Mouse (Mus musculus) ES-E14 (cell line): ENCODE data around the gene Tmprss13. TPM values are rescaled to one million over a fixed set of nuclear protein-coding genes. Genes with fewer than 3 reads are reported as not detected.
A peak's percentile ranks its signal among the peaks of the same experiment; 100 is the strongest.

Experiments used
- DNase-seq: peaks from one replicate; pipeline ENCODE4 v3.0.0-alpha.2; 2013; ENCODE audit warnings: low read depth, low spot score
- H3K27ac ChIP-seq: 2 replicates; pipeline ENCODE4 v1.5.1; 2012; ENCODE audit warnings: low read depth, mild to moderate bottlenecking, low read length, moderate library complexity, mixed read lengths; ENCODE audit not compliant: poor library complexity, insufficient read depth, severe bottlenecking
- H3K36me3 ChIP-seq: 2 replicates; pipeline ENCODE4 v1.6.1; 2012; ENCODE audit warnings: mild to moderate bottlenecking, low read length, moderate library complexity, mixed read lengths; ENCODE audit not compliant: control insufficient read depth, poor library complexity, insufficient read depth, severe bottlenecking
- H3K4me1 ChIP-seq, 2 experiments: fragments of 150-350 bp in 1 of 2; sonication (generic) in 1 of 2; 2 replicates each; pipeline ENCODE4 v1.6.1; 2012; ENCODE audit warnings: low read length in 2 of 2, mild to moderate bottlenecking in 1 of 2, mixed read lengths in 1 of 2; ENCODE audit not compliant: control insufficient read depth in 2 of 2, insufficient read depth in 2 of 2, poor library complexity in 1 of 2
- H3K4me3 ChIP-seq, 2 experiments: fragments of 150-350 bp in 1 of 2; sonication (generic) in 1 of 2; 2 replicates each; pipeline ENCODE4 v1.5.1; 2012; ENCODE audit warnings: low read length in 2 of 2, low read depth in 1 of 2, mild to moderate bottlenecking in 1 of 2, mixed read lengths in 1 of 2; ENCODE audit not compliant: insufficient read depth in 1 of 2, poor library complexity in 1 of 2, severe bottlenecking in 1 of 2
- H3K9ac ChIP-seq: 2 replicates; pipeline ENCODE4 v1.6.1; 2012; ENCODE audit warnings: low read depth, mild to moderate bottlenecking, low read length, mixed read lengths; ENCODE audit not compliant: poor library complexity, insufficient read depth, severe bottlenecking
- H3K9me3 ChIP-seq: fragments of 150-350 bp; sonication (generic); 2 replicates; pipeline ENCODE4 v1.6.1; 2012; ENCODE audit warnings: low read depth, mild to moderate bottlenecking, low read length; ENCODE audit not compliant: control insufficient read depth, insufficient read depth
- CHD2 ChIP-seq: IDR thresholded peaks from 2 replicates; pipeline ENCODE4 v1.6.1; 2014; ENCODE audit warnings: mild to moderate bottlenecking, low read depth, low read length, inconsistent platforms
- HCFC1 ChIP-seq: IDR thresholded peaks from 2 replicates; pipeline ENCODE4 v1.6.1; 2012; ENCODE audit warnings: low read length, inconsistent platforms, borderline replicate concordance; ENCODE audit not compliant: insufficient read depth
- MAFK ChIP-seq: IDR thresholded peaks from 2 replicates; pipeline ENCODE4 v1.6.1; 2014; ENCODE audit warnings: mild to moderate bottlenecking, low read depth, low read length, inconsistent platforms; ENCODE audit not compliant: insufficient read depth
- ZC3H11A ChIP-seq: IDR thresholded peaks from 2 replicates; pipeline ENCODE4 v1.6.1; 2012; ENCODE audit warnings: low read depth, mild to moderate bottlenecking, inconsistent platforms, low read length, borderline replicate concordance
- ZNF384 ChIP-seq: IDR thresholded peaks from 2 replicates; pipeline ENCODE4 v1.6.1; 2012; ENCODE audit warnings: low read depth, low read length, inconsistent platforms
- in situ Hi-C, 2 experiments: fragments of 600-800 bp; cut with MboI; formaldehyde crosslinking; loops; one replicate each; pipeline ENCODE4 v1.15.1; 2025; ENCODE audit warnings: low sequenced_read_pairs in 2 of 2, inconsistent platforms in 1 of 2; ENCODE audit not compliant: unreplicated experiment in 2 of 2
- total RNA-seq: library from RNA; depleted of rRNA; stranded (reverse); fragments of 300-350 nt; gene quantifications from 2 replicates; pipeline ENCODE4 v1.2.3, GENCODE M21; 2012

The Tmprss13 gene
- total RNA-seq, 1 experiment = 0.22 TPM

DNA sequence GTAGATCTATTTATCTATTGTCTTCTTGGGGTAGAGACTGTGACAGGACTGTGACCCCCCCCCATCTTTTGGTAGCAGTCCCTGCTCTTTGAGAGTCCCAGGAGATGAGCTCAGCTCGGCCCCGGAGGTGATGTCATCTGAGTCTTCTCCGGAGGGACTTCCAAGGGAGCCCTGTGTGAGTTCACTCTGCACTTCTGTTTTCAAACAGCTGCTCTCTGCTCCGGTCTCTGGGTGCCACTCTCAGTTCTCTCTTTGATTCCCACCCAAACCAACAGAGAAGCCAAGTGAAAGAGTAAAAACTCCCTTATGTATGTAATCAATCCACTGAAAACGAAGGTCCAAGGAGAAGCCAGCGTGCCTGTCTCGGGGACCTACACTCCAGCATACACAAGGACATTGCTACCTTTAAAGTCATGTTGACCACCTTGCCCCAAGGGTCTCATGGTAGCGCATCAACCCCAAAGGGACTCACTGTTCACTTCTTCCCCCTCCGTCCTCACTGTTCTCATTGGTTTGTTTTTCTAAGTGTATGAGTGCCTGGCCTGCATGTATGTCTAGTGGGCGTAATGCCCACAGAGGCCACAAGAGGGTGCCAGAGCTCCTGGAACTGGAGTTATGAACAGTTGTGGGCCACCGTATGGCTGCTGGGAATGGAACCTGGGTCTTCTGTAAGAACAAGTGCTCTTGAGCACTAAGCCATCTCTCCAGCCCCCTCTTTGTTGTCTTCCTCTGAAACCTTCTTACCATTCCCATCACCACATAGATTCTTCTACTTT is 19.5 kb upstream of the Tmprss13 start:
- no peak overlapping the region for H3K9ac ChIP-seq
- H3K9me3 ChIP-seq = no peaks in the 10 kb centered on the region
- no peak overlapping the region for H3K27ac ChIP-seq
- TF ChIP-seq ZNF384 = no peak
- TF ChIP-seq ZC3H11A = peak; percentile 74; the same call in 1 of the 2 replicates
- H3K36me3 ChIP-seq = no peaks in the 10 kb centered on the region
- in situ Hi-C loops = loop anchor here (5.0 to 10.0 kb wide), 3 partner anchors 85 to 115 kb away; no protein-coding TSS in a partner anchor
- peak; percentile 72 for DNase-seq
- H3K4me1 ChIP-seq = peaks cover 1 to 8% of the 10 kb centered on the region in 2 experiments; a peak in 1 of 4 replicates
- H3K4me3 ChIP-seq = no peak overlapping the region

DNA sequence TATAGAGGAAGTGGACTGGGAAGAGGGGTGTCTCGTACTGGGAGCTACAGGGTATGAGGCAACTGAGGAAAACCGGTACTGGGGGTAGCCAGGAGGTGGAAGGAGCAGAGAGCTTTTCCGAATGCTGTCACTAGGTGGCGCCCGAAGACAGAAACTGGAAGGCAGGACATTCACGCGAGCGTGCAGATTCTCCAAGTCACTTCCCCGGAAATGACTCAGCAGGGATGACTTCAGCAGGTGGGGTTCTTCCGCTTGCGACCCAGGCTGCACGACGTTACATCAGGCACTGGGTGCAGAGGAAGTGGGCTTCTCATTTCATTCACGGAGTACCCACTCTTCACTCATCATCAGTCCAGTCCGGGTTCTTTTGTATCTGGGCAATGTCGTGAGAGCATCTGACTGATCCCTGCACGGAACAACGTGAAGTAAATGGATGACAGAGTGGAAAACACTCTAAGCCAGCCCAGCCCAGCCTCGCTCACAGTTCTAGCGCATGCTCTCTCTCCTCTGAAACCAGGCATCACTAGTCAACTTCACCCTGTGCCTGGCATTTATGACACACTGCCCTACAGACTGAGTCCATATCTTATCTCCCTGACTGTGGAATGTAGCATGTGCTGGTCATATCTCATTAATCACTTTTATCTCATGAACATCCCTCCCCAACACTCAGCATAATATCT is 18.3 kb upstream of the Tmprss13 start:
- Histone ChIP-seq H3K9ac (peak overlapping the region; percentile 12; the same call in 1 of the 2 replicates), H3K36me3 (no peaks in the 10 kb centered on the region), H3K9me3 (no peaks in the 10 kb centered on the region)

DNA sequence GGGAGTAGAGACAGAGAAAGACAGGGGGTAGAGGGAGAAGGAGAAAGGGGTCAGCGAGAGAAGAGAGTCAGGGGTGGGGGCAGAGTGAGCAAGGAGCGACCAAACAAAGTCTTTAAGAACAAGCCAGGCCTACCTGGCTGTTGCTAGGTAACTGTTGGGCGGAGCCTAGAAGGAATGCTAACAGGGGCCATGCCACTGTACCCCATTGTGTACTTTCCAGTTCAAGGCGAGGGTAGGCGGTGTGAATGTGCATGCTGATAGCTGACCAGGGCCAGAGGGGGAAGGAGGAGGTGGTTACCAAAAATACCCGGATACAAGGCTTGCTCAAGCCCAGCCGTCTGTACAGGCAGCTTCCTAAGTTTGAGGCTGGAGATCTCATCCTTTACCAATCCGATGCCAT is 17.1 kb upstream of the Tmprss13 start:
- in situ Hi-C loops = loop anchor here (5.0 to 10.0 kb wide), 3 partner anchors 83 to 113 kb away; no protein-coding TSS in a partner anchor
- H3K4me3 ChIP-seq = no peak overlapping the region

More for the DNA sequence above, 18.3 kb upstream of the Tmprss13 start:
- Histone ChIP-seq H3K4me1 (peaks cover 1 to 8% of the 10 kb centered on the region in 2 experiments; a peak in 1 of 4 replicates), H3K4me3 (peak overlapping the region in 1 of 2 experiments; percentile 9; a peak in 1 of 4 replicates), H3K27ac (no peak overlapping the region; the same call in 1 of the 2 replicates)
- in situ Hi-C loops = loop anchor here (5.0 to 10.0 kb wide), 3 partner anchors 84 to 114 kb away; no protein-coding TSS in a partner anchor
- DNase-seq = peak; percentile 97
- no peak for TF ChIP-seq HCFC1
- TF ChIP-seq MAFK = peak; percentile 93
- TF ChIP-seq ZC3H11A = peak; percentile 96
- no peak for TF ChIP-seq ZNF384

DNA sequence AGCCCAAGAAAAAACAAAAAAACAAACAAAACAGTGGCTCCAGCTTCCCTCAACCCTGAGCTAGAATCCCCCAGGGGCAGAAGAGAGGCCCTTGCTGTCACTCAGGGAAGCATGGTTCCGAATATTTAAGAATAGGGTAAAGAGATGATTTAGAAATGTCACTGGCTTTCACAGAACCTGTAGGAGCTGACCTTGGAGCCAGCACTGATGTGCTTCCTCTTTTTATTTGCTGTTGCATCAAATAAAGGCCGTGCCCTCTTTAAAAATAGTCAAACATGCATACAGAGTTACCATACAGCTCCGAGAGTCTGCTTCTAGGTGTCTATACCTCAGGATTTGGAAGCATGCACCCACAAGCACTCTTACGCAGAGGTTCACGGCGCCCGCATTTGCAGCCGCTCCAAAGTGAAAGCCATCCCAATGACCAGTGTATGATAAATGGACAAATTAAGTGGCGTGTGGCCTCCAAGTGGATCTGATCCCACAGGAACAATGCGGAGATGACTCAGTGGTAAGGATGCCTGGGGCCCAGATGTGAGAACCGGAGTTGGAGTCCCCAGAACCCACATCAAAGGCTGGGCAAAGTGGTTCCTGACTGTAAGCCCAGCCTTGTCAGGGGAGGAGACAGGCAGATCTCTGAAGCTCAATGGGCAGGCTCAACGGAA is 12.0 kb upstream of the Tmprss13 start:
- no peak overlapping the region for H3K4me3 ChIP-seq
- no peak for DNase-seq
- in situ Hi-C loops = loop anchor here (10.0 kb wide), 2 partner anchors 78 to 108 kb away; no protein-coding TSS in a partner anchor
- H3K9ac ChIP-seq = no peak overlapping the region
- TF ChIP-seq MAFK = no peak
- peaks cover 0 to under 1% of the 10 kb centered on the region in 2 experiments; a peak in 1 of 4 replicates for H3K4me1 ChIP-seq
- H3K36me3 ChIP-seq = no peaks in the 10 kb centered on the region
- H3K9me3 ChIP-seq = no peaks in the 10 kb centered on the region
- H3K27ac ChIP-seq = no peak overlapping the region

More for the DNA sequence above, 17.1 kb upstream of the Tmprss13 start:
- no peak for DNase-seq
- H3K36me3 ChIP-seq = no peaks in the 10 kb centered on the region
- TF ChIP-seq ZC3H11A (no peak), MAFK (no peak), HCFC1 (no peak), ZNF384 (no peak), CHD2 (no peak)
- no peak overlapping the region; the same call in 1 of the 2 replicates for H3K27ac ChIP-seq
- no peak overlapping the region for H3K9ac ChIP-seq
- no peaks in the 10 kb centered on the region for H3K9me3 ChIP-seq
- H3K4me1 ChIP-seq = peaks cover 1 to 8% of the 10 kb centered on the region in 2 experiments; a peak in 1 of 4 replicates
